Mouse (Mus musculus) adrenal gland, postnatal 4 days (tissue): ENCODE data around the gene Olfr906. TPM values are rescaled to one million over a fixed set of nuclear protein-coding genes. Genes with fewer than 3 reads are reported as not detected.

Experiments
- DNase-seq, 2 experiments: peaks; one replicate each; pipeline ENCODE4 v3.0.0; 2021 to 2022; ENCODE audit warnings: low spot score in 2 of 2, mixed read lengths in 2 of 2
- long read RNA-seq, 2 experiments: library from polyadenylated mRNA; stranded (forward); transcript quantifications; one replicate each; pipeline ENCODE4 v2.0.0; 2021
- total RNA-seq, 2 experiments: library from RNA; stranded (reverse); gene quantifications; 2 replicates each; pipeline ENCODE4 v1.2.3; 2021

Gene Olfr906
- not detected for total RNA-seq
- long read RNA-seq, experiment 1, result 0 reads
- long read RNA-seq, experiment 2, result 0 reads

GRCm38 (mm10) chr9:38486785-38487184 is at the start of gene Olfr906:
Gene Olfr906, plus strand, starts transcription at chr9:38487085.
- DNase-seq, result no peak

DNA sequence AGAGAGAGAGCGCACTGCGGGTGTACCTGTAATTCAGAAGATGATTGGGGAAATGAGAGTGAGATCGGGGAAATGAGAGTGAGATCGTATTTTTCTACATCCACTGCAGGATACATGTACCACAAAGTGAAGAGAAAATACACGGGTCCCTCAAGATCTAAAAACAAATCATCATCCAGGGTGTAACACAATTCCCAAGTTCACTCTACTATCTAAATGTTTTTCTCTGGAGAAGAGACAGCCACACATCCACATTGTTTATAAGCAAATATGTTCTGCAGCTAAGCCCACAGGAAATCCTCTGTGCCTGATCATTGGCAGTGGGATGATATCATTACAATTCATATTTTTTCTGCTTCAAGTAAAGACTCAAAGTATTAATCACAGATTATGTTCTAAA is 39.5 kb upstream of the Olfr906 start, which contains the start of gene Olfr902:
TSS of gene Olfr902 (plus strand) at position 301 of the 400 bp plus-strand sequence.
- no peak for DNase-seq

- no peak for DNase-seq
These were observed 24.0 kb upstream of the Olfr906 start, which contains the start of gene Olfr904 for GRCm38 (mm10) chr9:38462844-38463243. Gene Olfr904, plus strand, starts transcription at chr9:38463144.

GRCm38 (mm10) chr9:38470807-38471206 is 16.1 kb upstream of the Olfr906 start, which contains the start of gene Olfr905:
Gene Olfr905, plus strand, starts transcription at chr9:38471107.
- DNase-seq, result no peak

DNA sequence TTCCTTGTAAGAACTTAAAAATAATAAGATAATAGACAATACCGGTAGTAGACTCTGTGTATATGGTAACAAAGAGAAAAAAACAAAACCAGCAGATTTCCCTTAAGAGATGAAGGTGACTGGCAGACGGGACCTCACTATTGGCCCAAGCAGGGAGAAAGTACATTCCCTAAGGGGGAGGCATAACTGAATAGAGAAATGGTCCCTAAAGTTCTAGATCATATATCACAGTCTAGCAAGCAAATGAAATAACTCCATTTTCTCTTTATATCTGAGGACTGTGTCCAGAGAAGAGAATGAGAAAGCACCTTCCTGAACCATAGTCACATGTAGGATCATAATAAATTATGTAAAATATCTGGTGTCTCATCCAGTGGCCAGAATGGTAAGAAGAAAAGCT is 8.6 kb downstream of the Olfr906 start, which contains the start of gene Olfr907:
TSS of gene Olfr907 (plus strand) at position 301 of the 400 bp plus-strand sequence.
- no peak for DNase-seq

GRCm38 (mm10) chr9:38512353-38512752 is 25.5 kb downstream of the Olfr906 start:
- no peak for DNase-seq

DNA sequence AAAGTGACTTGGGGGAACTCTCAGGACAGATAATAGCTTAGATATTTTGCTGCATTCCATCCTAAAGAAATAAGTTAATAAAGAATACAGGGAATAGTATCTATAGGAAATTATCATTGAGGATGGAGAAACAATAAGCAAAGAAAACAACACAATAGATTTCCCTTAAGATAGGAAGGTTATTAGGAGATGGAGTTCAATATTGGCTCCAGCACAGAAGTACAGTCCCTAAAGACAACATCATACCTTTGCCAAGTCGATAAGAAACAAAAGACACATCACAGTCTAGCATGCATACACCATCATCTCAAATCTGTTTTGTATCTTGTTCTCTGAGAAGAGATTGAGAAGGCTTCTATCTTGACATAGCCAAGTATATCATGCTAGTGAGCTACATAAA is 34.4 kb downstream of the Olfr906 start, which contains the start of gene Olfr911-ps1:
TSS of gene Olfr911-ps1 (plus strand) at position 301 of the 400 bp plus-strand sequence.
- DNase-seq, result no peak

GRCm38 (mm10) chr9:38537549-38537948 is 50.7 kb downstream of the Olfr906 start, which contains the start of gene Olfr910:
Gene Olfr910, plus strand, starts transcription at chr9:38537849.
- no peak for DNase-seq

Other genes starting within 250 kb of the Olfr906 start
- not detected for gene Olfr143, start 234.3 kb upstream of the Olfr906 start, total RNA-seq
- not detected for gene Olfr895, start 219.2 kb upstream of the Olfr906 start, total RNA-seq
- gene Olfr896-ps1, start 196.0 kb upstream of the Olfr906 start, total RNA-seq, result not detected
- not detected for gene Olfr25, start 158.0 kb upstream of the Olfr906 start, total RNA-seq
- gene Olfr898, start 138.7 kb upstream of the Olfr906 start, total RNA-seq, result not detected
- gene Olfr250, start 120.2 kb upstream of the Olfr906 start, total RNA-seq, result not detected
- gene Olfr251, start 110.0 kb upstream of the Olfr906 start, total RNA-seq, result not detected
- not detected for gene Olfr147, start 85.4 kb upstream of the Olfr906 start, total RNA-seq
- gene Olfr901, start 57.6 kb upstream of the Olfr906 start, total RNA-seq, result not detected
- not detected for gene Olfr902, start 39.4 kb upstream of the Olfr906 start, total RNA-seq
- not detected for gene Olfr904, start 23.9 kb upstream of the Olfr906 start, total RNA-seq
- gene Olfr905, start 16.0 kb upstream of the Olfr906 start, total RNA-seq, result under 1 TPM in 1 of 2 experiments, not detected in 1; 0.08 TPM
- gene Olfr907, start 8.7 kb downstream of the Olfr906 start, total RNA-seq, result not detected
- gene Olfr911-ps1, start 34.5 kb downstream of the Olfr906 start, total RNA-seq, result not detected
- not detected for gene Olfr910, start 50.8 kb downstream of the Olfr906 start, total RNA-seq
- not detected for gene Olfr912, start 93.1 kb downstream of the Olfr906 start, total RNA-seq
- gene Olfr913, start 105.7 kb downstream of the Olfr906 start, total RNA-seq, result not detected
- not detected for gene Olfr914, start 118.0 kb downstream of the Olfr906 start, total RNA-seq
- not detected for gene Olfr916, start 172.8 kb downstream of the Olfr906 start, total RNA-seq
- gene Olfr917, start 178.8 kb downstream of the Olfr906 start, total RNA-seq, result not detected
- gene Olfr918, start 187.5 kb downstream of the Olfr906 start, total RNA-seq, result not detected
- not detected for gene Olfr919, start 216.6 kb downstream of the Olfr906 start, total RNA-seq
- 10 to 100 TPM; 46.4 to 53.4 TPM for gene Vwa5a, start 231.2 kb downstream of the Olfr906 start, total RNA-seq